Mouse (Mus musculus) ZHBTc4 (cell line): Measurements from ENCODE around the gene Actl6b.

Experiments
- DNase-seq: peaks from one replicate; pipeline ENCODE4 v3.0.0-alpha.2; 2011; ENCODE audit warnings: low read depth, low spot score

Gene Actl6b

DNA sequence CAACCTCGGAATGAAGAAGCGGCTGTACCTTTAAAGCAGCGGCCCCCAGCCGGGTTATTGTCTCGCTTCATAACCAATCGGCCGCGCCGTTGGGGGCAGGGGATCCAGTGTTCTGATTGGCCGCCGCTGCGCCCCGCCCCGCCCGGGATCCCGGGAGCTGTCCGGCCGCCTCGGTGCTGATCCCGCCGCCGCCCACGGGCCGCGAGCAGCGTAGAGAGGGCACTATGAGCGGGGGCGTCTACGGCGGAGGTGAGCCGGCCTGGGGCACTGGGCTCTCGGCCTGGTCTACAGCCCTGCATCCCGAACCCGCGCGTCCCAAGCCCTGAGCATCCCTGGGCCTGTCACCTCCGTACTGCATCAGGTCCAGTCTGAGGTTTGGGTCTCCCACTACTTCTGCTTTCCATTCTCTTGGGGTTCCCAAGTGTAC lies at the start of gene Actl6b:
Gene Actl6b (plus strand): TSS at position 107 of the 427 bp plus-strand sequence.
- peak; percentile 94 for DNase-seq

DNA sequence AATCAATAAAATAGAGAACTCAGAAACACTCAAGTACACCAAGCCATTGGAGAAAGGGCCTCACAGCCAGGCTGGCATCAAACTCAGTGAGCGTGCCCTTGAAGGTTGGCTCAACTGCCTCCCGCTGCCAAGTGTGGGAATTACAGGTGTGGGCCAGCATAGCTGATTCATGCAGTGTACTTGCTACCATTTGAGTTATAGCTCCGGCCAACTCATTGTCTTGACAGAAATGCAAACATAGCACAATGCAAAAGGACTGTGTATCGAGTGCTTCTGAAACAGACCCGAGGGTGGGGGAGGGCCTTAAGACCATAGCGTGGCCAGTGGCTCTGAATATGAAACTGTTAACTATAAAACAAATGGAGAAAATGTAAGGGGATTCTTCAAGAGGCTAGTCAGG lies 49.3 kb upstream of the Actl6b start:
- DNase-seq = no peak

DNA sequence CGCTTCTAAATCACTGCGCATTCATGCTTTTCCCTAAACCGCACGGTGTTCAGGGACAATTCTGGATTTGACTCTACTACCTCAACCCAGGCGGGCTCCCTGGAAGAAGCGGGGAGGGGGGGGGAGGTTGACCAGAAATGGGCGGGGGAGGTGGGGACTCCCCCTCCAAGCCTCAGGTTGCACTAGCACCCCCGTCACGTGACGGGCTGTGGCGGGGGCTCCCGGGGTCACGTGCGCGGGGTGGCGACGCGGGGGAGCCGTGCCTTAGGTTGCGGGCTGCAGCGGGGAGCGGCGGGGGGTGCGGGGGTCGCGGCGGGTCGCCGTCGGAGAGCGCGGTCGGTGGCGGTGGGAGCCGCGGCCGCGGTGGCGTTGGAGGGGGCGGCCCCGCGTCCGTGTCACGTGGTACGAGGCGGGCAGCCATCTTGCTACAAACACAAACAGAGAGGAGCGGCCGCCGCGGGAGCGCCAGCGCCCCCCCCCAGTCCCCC lies 43.3 kb upstream of the Actl6b start:
- DNase-seq = peak; percentile 81

DNA sequence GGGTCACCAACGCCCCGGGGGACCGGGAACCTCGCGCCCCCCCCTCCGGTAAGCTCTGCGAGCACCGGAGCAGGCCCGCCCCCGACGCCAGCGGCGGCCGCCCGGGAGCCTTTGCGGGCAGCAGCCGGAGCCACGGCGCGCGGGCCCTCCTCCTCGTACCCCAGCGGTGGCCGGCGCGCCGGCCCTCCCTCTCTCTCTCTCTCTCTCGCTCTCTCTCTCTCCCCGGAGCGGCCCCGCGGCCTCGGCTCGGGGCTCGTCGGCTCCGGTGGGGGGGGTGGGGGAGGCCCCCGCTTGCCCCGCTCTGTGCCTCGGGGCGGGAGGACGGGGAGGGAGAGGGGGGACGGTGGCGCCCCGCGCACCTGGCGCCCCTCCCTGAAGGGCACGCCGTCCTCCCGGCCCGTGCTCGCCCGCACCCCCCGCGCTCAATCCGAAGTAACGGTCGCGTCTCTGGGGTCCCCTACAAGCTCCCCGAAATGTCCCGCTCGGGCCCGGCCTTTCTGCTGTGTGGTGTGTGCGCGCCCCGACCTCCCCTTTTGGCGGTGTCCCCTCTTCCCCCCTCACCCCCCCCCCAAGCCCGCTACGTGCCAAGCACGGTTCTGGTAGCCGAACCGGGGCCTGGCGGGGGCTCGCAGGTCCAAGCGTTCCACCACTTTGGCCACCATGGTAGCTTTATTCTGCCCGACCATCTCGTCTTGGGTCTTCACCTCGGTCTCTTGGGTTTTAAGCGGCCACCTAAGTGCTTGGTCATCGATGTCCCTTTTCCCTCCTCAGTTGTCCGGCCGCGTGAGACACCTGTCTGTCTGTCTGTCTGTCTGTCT lies 42.5 kb upstream of the Actl6b start:
- DNase-seq = no peak

DNA sequence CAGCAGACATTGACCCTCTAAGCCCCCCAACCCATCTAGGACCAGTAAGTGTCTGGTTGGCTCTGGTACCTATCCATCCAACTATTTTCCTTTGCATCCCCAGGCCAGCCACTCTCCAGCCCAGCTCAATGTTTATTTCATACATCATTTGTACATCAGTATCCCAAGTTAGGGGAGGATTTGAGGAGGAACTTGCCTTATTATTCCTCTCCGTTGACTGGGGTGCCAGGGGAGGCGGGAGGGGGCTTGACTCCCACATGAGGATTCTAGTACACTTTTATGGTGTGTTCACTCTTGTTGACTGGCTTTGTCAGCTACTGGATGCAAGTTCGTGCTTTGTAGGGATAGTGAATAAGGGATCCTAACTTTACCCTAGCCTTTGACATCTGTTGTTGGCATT lies 41.6 kb upstream of the Actl6b start:
- no peak for DNase-seq

DNA sequence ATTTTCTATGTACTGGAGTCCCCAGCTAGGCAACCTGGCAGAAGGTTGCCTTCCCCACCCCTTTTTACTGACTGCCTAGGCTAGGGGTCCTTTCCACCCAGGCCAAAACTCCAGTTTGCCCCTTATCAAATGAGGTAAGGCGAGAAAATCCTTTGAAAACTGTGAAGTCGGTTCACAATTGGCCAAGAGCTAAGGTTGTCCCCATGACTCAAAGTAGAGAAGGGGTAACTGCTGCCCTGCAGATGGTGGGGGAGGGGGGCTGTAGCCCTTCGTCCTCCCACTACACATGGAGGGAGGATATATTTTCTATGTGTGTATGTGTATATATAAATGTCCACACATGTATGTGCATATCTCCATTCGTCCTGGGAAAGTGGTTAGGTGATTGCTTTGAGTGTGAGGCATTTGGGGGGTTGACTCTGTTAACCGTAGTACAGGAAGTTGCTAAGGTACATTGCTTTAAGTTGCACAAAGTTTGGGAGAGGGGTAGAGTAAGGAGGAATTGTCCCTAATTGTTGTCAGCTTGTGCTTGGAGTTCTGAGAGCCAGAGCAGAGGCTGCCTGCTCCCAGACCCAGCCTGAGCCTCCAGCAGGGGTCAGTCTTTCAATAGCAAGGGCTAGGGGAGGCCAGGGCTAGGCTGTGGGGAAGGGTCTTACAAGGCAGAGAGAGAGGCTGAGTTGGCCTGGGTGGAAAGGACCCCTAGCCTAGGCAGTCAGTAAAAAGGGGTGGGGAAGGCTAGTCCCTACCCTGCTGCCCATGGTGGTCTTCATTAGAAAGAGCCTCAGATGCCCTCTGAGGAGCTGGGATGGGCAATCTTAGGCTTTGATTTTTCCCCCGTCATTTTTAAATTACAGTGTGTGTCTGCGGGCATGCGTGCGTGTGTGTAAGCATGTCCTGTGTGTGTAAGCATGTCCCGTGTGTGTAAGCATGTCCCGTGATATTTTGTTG lies 40.2 kb upstream of the Actl6b start:
- peak; percentile 56 for DNase-seq

DNA sequence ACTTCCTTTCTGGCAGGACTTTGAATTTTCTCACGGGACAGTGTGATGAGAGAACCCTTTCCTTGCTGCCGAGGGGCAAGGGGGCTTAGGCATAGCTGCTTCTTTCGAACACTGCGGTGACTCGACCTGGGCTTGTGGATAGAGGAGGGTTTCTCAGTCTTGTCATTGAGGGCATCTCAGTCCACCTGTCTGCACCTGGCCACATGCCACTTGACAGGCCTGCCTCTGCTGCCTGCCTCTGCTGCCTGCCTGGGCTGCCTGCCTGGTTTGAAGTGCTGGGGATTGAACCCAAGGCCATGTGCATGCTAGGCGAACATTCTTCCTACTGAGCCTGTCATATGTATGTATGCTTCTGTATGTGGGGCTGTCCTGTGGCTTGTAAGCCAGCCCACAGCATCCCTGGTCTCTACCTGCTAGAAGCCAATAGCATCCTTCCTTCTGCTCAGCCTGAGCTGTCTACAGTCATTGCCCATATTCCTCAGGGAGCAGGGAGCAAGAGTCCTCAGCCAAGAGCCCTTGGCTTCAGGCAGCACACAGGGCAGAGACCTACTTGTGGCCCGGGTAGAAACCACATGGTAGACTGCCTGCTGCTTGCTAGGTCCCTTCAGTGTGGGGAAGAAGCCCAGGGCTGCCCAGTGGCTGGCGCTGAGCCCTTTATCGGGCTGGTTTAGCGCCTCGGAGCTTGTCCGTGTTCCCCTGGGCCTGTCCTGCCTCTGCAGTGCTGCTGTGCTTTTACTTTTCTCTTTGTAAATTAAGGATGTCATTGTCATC lies 39.2 kb upstream of the Actl6b start:
- DNase-seq = no peak

DNA sequence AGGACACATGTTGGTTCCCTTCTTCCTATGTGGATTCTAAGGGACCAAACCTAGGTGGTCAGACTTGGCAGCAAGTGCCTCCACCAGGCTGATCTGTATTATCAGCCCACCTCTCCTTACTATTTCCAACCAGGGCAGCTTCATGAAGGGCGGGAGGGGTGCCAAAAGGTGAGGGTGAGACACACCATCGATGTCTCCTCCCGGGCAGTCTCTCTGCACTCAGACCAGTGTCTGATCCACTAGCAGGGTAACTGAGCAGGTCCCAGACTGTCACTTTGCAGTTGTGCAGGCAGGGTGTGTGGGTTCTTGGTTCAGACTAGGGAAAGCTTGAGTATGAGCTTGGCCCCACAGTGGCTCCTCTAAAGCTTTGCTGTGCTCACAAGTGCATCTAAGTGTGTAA lies 38.5 kb upstream of the Actl6b start:
- DNase-seq = no peak

DNA sequence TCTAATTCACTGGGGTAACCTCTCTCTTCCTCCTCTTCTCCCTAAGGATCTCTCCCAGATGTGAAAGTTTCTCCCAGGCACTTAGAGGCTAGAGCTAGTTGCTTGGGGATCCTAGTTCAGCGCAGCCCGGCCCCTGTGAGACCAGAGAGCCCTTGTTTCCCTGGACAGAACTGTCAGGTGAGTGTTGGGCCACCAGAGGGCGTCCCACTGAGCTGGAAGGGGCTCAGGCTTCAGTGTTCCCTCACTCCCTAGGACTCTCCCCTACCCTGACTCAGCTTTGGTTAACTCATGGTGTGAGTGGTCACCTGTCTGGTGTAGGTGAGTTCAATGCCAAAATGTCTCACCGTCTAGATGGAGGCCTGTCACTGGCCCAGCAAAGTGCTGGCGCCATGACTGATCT lies 34.9 kb upstream of the Actl6b start, which contains the start of gene Gigyf1:
Gene Gigyf1 (plus strand): TSS at position 113 of the 400 bp plus-strand sequence.
- peak; percentile 77 for DNase-seq

DNA sequence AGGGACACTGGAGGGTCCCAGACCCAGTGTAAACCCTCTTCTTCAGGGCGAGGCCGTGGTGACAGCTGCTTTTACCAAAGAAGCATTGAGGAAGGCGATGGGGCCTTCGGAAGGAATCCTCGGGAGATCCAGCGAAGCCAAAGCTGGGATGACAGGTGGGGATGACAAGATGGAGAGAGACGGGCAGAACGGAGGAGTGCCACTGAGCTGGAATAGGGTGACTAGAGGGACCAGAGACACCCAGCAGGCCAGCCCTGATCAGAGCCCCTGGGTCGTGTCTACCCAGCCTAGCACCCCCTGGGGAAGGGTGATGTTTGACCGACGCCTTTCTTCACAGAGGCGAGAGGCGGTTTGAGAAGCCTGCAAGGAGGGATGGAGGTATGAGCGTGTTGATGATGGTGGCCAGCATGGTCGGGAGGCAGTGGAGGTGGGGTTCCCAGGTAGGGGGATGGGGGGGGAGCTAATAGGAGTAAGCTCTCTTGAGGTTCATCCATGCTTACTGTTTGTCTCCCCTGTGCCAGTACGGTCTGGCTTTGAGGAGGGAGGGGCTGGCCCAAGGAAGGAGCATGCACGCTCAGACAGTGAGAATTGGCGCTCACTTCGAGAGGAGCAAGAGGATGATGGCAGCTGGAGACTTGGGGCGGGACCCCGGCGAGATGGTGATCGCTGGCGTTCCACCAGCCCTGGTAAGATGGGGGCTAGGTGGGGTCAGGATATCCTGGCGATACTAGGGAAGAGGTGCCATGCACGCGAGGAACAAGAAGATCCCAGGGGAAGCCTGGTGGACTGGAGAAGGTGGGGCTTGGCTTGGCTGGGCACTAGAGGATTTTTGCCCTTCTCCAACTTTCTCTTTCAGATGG lies 33.4 kb upstream of the Actl6b start:
- DNase-seq = no peak

DNA sequence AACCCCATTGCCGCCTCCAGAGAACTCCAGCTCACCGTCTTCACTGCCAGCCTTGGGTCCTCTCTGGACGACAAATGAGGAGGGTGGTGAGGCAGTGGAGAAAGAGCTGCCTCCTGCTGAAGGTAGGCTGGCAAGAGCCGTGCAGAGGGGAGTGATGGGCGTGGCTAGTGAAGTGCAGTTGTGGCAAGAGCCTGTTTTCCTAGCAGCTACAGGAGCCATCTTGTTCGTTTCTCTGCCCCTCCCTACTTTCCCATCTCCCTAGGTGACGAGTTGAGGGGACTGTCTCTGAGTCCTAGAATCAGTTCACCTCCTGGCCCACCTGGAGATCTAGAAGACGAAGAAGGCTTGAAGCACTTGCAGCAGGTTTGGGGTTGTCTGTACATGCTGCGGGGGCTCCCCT lies 31.5 kb upstream of the Actl6b start:
- peak; percentile 67 for DNase-seq

DNA sequence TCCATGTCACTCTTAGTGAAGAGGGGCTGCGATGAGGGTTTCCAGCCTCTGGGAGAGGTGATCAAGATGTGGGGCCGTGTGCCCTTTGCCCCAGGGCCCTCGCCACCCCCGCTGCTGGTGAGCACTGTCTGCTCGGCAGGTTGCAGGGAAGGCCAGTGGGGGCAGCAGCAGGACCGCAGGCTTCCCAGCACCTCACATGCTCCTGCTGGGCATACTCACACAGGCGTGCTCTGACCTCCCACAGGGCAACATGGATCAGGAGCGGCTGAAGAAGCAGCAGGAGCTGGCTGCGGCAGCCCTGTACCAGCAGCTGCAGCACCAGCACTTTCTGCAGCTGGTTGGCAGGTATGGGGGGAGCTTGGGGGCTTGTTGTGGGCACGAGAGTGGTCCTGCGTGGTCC lies 30.6 kb upstream of the Actl6b start:
- DNase-seq = no peak

DNA sequence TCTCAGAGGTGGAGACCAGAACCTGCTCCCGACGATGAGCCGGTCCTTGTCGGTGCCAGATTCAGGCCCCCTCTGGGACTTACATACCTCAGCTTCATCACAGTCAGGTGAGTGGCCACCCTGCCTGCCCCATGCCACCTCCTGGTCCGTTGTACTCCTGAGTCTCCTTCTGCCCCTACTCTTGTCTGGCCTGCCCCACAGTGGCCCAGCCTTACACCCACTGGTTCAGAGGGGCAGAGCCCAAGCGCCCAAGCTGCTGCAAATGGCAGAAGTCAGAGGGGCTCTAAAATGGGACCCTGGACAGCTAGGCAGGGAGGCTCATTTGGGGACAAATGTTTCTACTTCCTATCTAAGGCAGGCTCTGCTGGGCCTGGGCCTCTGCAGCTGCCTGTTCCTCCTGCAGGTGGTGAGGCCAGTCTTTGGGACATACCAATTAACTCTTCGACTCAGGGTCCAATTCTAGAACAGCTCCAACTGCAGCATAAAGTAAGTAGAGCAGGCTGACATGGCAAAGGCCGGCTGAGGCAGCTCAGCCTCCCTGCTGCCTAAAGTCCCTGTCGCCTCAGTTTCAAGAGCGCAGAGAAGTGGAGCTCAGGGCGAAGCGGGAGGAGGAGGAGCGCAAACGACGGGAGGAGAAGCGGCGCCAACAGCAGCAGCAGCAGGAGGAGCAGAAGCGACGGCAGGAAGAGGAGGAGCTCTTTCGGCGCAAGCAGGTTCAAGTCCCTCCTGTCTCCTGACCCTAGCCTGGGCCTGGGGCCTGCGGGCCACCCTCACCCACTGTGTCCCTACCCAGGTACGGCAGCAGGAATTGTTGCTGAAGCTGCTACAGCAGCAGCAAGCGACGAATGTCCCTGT lies 29.7 kb upstream of the Actl6b start:
- DNase-seq = peak; percentile 60

DNA sequence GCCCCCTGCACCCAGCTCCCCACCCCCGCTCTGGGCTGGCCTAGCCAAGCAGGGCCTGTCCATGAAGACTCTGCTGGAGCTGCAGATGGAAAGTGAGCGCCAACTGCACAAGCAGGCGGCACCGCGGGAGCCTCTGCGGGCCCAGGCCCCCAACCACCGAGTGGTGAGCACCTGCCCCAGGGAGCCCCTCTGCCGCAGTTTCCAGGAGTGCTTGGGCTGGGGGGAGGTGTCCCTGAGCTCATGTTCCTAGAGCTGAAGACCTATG lies 29.1 kb upstream of the Actl6b start:
- DNase-seq = no peak

DNA sequence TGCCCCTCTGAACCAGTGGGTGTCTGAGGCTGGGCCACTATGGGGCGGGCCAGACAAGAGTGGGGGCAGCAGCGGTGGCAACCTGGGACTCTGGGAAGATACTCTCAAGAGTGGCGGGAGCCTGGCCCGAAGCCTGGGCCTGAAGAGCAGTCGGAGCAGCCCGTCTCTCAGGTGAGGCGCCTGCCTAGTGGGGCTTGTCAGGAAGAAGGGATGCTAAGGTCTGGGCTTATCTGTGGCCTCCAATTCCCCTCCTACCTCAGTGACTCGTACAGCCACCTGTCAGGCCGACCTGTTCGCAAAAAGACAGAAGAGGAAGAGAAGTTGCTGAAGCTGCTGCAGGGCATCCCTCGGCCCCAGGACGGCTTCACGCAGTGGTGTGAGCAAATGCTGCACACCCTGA lies 28.6 kb upstream of the Actl6b start:
- DNase-seq = no peak

DNA sequence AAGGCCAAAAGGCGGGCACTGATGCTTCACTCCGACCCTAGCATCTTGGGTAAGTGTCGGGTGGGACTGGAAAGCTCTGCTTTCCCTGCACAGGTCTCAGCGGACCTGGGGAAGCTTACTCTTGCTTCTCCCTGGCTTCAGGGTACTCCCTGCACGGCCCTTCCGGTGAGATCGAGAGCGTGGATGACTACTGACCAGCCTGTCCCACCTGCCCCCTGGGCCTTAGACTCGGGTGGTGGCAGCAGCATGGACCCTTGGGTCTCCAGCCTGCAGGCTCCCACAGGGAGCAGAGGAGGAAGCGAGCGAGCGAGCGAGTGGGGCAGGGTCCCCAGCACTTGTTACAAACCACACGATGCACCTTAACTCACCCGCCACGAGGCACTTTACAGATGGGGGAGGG lies 27.8 kb upstream of the Actl6b start:
- DNase-seq = no peak

DNA sequence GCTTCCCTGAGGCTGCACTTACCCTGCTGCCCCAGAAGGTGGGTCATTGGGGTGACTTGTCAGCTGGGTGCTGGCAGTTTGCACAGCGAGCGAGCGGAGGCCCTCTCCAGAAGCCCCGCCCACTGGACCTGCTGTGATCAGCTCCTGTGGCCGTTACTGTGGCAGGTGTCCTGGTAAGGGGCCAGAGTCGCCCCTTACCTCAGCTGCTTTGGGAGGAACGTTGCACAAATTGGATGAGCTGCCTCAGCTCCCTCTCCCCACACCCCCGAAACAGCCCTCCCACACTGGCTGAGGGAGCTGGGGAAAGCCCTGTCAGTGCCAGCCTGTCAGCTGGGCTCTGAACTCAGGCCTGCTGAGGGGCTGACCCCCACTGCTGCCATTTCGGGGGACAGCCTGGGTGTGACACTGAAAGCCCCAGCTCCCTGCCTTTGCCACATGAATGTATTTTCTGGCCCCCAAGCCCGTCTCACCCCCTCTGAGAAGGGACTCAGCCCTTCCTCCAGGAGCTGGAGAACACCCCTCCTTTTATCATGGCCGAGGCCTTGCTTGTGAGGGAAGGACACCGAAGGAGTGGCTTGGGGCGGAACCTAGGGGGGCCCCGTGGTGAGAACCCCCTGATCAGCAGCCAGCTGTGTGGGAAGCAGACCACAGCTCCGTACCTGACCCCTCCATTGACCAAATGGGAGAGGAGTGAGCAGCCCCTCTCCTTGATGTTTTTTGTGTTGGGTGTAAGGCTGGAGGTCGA lies 27.0 kb upstream of the Actl6b start:
- DNase-seq = peak; percentile 51

DNA sequence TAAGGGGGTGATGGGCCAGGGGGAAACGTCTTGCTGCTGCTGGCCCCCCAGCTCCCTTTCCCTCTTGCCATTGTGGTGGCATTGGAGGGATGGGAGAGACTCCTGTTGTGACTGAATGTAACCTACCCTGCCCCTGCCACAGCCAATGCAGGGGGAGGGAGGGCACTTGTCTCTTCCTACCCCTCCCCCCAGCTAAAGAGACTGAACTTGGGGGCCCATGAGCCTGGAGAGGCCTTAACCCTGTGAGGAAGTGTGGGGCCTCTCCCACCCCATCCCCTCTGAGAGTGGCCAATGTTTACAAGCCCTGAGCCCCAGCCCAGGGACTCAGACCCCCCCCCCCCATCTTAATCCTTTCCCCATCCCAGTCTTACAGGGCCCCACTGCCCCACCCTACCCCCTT lies 25.9 kb upstream of the Actl6b start:
- DNase-seq = no peak

DNA sequence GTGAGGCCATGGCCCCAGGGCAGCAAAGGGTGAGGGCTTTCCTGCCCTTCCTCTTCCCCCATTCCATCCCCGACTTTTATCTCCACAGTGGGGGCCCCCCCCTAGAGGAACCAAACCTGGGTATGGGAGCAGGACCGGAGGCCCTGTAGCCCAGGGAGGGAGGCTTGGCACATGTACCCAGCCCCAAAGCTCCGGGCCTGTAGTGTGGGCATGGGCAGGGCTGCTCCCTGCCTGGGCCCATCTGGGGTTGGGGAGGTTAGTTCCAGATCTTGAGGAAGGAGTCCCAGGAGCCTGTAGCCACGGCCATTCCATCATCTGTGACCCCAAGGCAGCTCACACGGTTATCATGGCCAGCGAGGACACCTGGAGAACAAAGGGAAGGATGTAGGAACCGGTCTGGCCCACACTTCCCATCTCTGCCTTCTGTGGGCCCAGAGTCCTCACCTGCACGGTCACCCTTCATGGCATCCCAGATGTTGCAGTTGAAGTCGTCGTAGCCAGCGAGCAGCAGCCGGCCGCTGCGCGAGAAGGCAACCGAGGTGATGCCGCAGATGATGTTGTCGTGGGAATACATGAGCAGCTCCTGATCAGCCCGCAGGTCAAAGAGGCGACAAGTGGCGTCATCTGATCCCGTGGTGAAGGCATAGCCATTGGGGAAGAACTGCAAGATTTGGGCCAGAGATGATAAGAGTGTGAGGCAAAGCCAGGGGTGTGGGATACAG lies 24.9 kb upstream of the Actl6b start:
- no peak for DNase-seq
